Comparison of ENCODE assay signal across 8 mouse cellular contexts in the genomic region with DNA sequence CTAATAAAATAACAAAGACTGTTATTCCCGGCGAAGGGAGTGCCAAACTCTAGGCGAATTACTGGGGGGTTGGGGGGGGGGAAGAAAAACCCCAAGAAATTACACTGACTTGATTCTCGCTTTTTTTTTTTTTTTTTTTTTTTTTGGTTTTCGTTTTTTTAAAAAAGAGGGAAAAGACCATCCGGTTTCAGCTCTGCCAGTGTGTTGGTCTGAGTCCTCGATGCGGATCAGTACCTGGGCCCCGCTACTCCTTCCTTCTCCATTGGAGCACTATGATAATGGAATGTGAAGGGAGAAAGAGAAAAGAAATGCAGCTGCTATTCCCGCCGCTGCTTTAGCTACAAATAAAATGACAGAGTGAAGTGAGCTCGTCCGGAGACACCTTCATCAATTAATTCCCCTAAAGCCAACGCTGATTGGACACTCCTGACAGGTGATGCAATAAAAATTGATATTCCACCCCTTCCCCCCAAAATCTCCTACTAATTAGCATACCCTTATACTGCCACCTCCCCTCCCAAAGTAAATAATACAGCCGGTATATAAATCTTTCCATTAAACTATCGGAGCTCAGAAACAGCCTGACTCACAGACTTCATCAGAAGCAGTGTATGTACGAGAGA. TPM values are rescaled to one million over a fixed set of nuclear protein-coding genes. Genes with fewer than 3 reads are reported as not detected.
DNase-seq lines count a peak whose midpoint lies in the region; ATAC-seq lines count a peak whose summit lies in the region.

A gene (minus strand): TSS at position 599 of the 623 bp plus-strand sequence.

- no peaks in the 10 kb centered on the region for H3K27me3 ChIP-seq in heart, embryonic 16.5 days (ENCODE audit: control insufficient read depth, insufficient read depth, low read length)
- H3K27me3 ChIP-seq in neural tube, embryonic 13.5 days: no peaks in the 10 kb centered on the region

- peak within 1 kb of the TSS; percentile 80 for H3K4me2 ChIP-seq in heart, embryonic 16.5 days (ENCODE audit: low read depth, low read length)
- peak within 1 kb of the TSS; percentile 81 for H3K4me2 ChIP-seq in neural tube, embryonic 13.5 days

- no peak for ATAC-seq in heart, embryonic 16.5 days (replicated peaks; ENCODE audit: extremely low read depth, insufficient read depth, low FRiP score)
- peak; percentile 83 for ATAC-seq in neural tube, embryonic 13.5 days (ENCODE audit: low read depth)
- ATAC-seq in CD4-positive, CD25-positive, alpha-beta regulatory T cell, adult 4 months: no peak

- DNase-seq in kidney, adult 18-20 months: peak; percentile 57
- no peak for DNase-seq in kidney, adult 11 months
- no peak for DNase-seq in layer of hippocampus, postnatal 36 days
- DNase-seq in left cerebral cortex, adult 8-10 months (ENCODE audit: low spot score in 2 of 2): no peak

- WGBS in heart, embryonic 16.5 days: 1% methylated on average over 17 of the region's 17 CpGs
- under 1% methylated on average over 17 of the region's 17 CpGs for WGBS in neural tube, embryonic 13.5 days

- H3K9me3 ChIP-seq in heart, embryonic 16.5 days (replicated peaks; ENCODE audit: control insufficient read depth, low read length): no peaks in the 10 kb centered on the region
- no peaks in the 10 kb centered on the region for H3K9me3 ChIP-seq in neural tube, embryonic 13.5 days

- H3K36me3 ChIP-seq in heart, embryonic 16.5 days (ENCODE audit: control insufficient read depth, insufficient read depth): no peaks in the 10 kb centered on the region
- no peaks in the 10 kb centered on the region for H3K36me3 ChIP-seq in neural tube, embryonic 13.5 days

- peak within 1 kb of the TSS; percentile 99 for H3K9ac ChIP-seq in heart, embryonic 16.5 days (ENCODE audit: low read length)
- peak within 1 kb of the TSS; percentile 100 for H3K9ac ChIP-seq in neural tube, embryonic 13.5 days

- peaks cover 9% of the 10 kb centered on the region; the same call in 1 of the 2 replicates for H3K4me1 ChIP-seq in brown adipose tissue, adult 24 weeks (ENCODE audit: control insufficient read depth, insufficient read depth, insufficient read length, low read length)
- H3K4me1 ChIP-seq in heart, embryonic 16.5 days (ENCODE audit: control insufficient read depth, insufficient read depth, low read length): peaks cover 13% of the 10 kb centered on the region
- H3K4me1 ChIP-seq in neural tube, embryonic 13.5 days (replicated peaks): peaks cover 56% of the 10 kb centered on the region

- peak within 1 kb of the TSS; percentile 57 for H3K27ac ChIP-seq in brown adipose tissue, adult 24 weeks (replicated peaks; ENCODE audit: low read depth, low read length)
- peak within 1 kb of the TSS; percentile 99 for H3K27ac ChIP-seq in heart, embryonic 16.5 days (ENCODE audit: low read length)
- peak within 1 kb of the TSS; percentile 100 for H3K27ac ChIP-seq in neural tube, embryonic 13.5 days (replicated peaks)

- peak within 1 kb of the TSS; percentile 97 for H3K4me3 ChIP-seq in brown adipose tissue, adult 24 weeks (ENCODE audit: insufficient read depth, low read depth, low read length)
- peak within 1 kb of the TSS; percentile 95 for H3K4me3 ChIP-seq in heart, embryonic 16.5 days (ENCODE audit: low read length)
- H3K4me3 ChIP-seq in neural tube, embryonic 13.5 days: peak within 1 kb of the TSS; percentile 97

RNA-seq across cellular contexts. Expression of the gene that starts here (rescaled TPM):
- polyA plus RNA-seq in brown adipose tissue, adult 24 weeks (2012; ENCODE audit: insufficient read depth, insufficient read length, missing spikeins): 0.25 and 0.55 TPM in 2 replicates
- polyA plus RNA-seq in heart, embryonic 16.5 days (2015; fragmentation: Nextera tagmentation; extraction: Ambion mirVana): 3.9 TPM in 2 replicates
- 10 to 100 TPM; 17.2 to 17.3 TPM for total RNA-seq in layer of hippocampus, postnatal 36 days (2021)
- 8.2 and 9.2 TPM in 2 replicates for polyA plus RNA-seq in neural tube, embryonic 13.5 days (2015; fragmentation: Nextera tagmentation; extraction: Ambion mirVana)
- under 1 TPM in 1 of 2 experiments, not detected in 1; 0.74 TPM for polyA plus RNA-seq in CD4-positive, CD25-positive, alpha-beta regulatory T cell, adult 4 months (2017; shearing (Covaris generic))
- 10 to 100 TPM in 1 of 4 experiments, 1 to 10 TPM in 3; 7.9 to 10.6 (median 8.5) TPM for total RNA-seq in left cerebral cortex, adult 8-10 months (2022)
